Mouse (Mus musculus): Measurements from ENCODE around the gene Olfr222.
"Not testable (repeated sequence)": the region's sequence is repeated elsewhere in the genome, so short reads cannot be mapped to it uniquely, and the experiment has no call there.

DNA sequence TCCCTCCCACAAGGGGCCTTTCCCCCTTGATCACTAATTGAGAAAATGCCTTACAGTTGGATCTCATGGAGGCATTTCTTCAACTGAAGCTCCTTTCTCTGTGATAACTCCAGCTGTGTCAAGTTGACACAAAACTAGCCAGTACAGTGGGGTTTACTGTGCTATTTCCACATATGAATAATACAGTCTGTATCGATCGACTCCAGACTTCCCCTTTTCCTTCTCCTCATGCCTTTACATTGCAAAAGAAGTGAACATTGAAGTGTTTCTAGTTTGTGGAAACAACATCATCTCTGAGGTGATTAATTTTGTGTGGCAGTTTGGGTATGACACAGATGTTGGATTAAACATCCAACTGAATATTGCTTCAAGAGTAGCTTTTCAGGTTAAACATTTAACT, 41.0 kb upstream of the Olfr222 start:
- not testable (repeated sequence) for TF ChIP-seq ZNF384 (IDR thresholded peaks at IDR 0.05; ENCODE audit: low read depth, low read length); ZC3H11A (IDR thresholded peaks at IDR 0.05; ENCODE audit: borderline replicate concordance, low read depth, low read length); HCFC1 (IDR thresholded peaks at IDR 0.05; ENCODE audit: borderline replicate concordance, insufficient read depth, low read length); CHD2 (IDR thresholded peaks at IDR 0.05; ENCODE audit: low read depth, low read length); MAFK (IDR thresholded peaks at IDR 0.05; ENCODE audit: insufficient read depth, low read depth, low read length)
